Comparison of ENCODE assay signal across 11 mouse cellular contexts in genomic region chr9:49757582-49757981, GRCm38 (mm10). TPM values are rescaled to one million over a fixed set of nuclear protein-coding genes. Genes with fewer than 3 reads are reported as not detected.
DNase-seq lines count a peak whose midpoint lies in the region; ATAC-seq lines count a peak whose summit lies in the region.
"Had no signal": no experiment of that assay in that cellular context is flagged by ENCODE, and none has a peak within 500 bp of the region (broad histone marks: within the 10 kb centered on the region; RNA-seq: fewer than 3 reads in every experiment).

No protein-coding gene starts in this region.

- WGBS in heart, embryonic 13.5 days: 64% methylated on average over 4 of the region's 4 CpGs
- WGBS in embryonic facial prominence, embryonic 14.5 days: 70% methylated on average over 4 of the region's 4 CpGs
- 62% methylated on average over 4 of the region's 4 CpGs for WGBS in midbrain, embryonic 12.5 days
- 73% methylated on average over 4 of the region's 4 CpGs for WGBS in liver, embryonic 12.5 days (ENCODE audit: insufficient replicate concordance)

- intact Hi-C loops in heart, postnatal 10 days (cut with DNase I): no loop called here

- no peaks in the 10 kb centered on the region for H3K27me3 ChIP-seq in heart, embryonic 13.5 days (replicated peaks)
- H3K27me3 ChIP-seq in embryonic facial prominence, embryonic 14.5 days (replicated peaks; ENCODE audit: control insufficient read depth, insufficient read depth, low read length): no peaks in the 10 kb centered on the region
- no peaks in the 10 kb centered on the region for H3K27me3 ChIP-seq in midbrain, embryonic 12.5 days
- H3K27me3 ChIP-seq in liver, embryonic 12.5 days (replicated peaks): no peaks in the 10 kb centered on the region
- H3K27me3 ChIP-seq: liver, embryonic 15.5 days had no signal

- peak overlapping the region; percentile 33; the same call in 1 of the 2 replicates for H3K4me2 ChIP-seq in heart, embryonic 13.5 days
- H3K4me2 ChIP-seq in embryonic facial prominence, embryonic 14.5 days (ENCODE audit: low read depth, low read length): no peak overlapping the region
- no peak overlapping the region for H3K4me2 ChIP-seq in midbrain, embryonic 12.5 days (replicated peaks)
- no peak overlapping the region for H3K4me2 ChIP-seq in liver, embryonic 12.5 days
- H3K4me2 ChIP-seq: liver, embryonic 15.5 days had no signal

- DNase-seq in heart, postnatal 10 days: no peak
- DNase-seq in MN1 (ENCODE audit: low spot score) (peak; percentile 14), adipocyte (ENCODE audit: low spot score) (no peak)
- DNase-seq in embryonic facial prominence, embryonic 14.5 days (ENCODE audit: low spot score): no peak
- DNase-seq in kidney, postnatal 25 days: no peak
- DNase-seq: embryo, embryonic 11 days; kidney, adult 9 months had no signal

- H3K36me3 ChIP-seq in heart, embryonic 13.5 days: no peaks in the 10 kb centered on the region
- H3K36me3 ChIP-seq in embryonic facial prominence, embryonic 14.5 days (ENCODE audit: control insufficient read depth, insufficient read depth, low read length): no peaks in the 10 kb centered on the region
- H3K36me3 ChIP-seq in midbrain, embryonic 12.5 days: no peaks in the 10 kb centered on the region
- no peaks in the 10 kb centered on the region for H3K36me3 ChIP-seq in liver, embryonic 12.5 days
- H3K36me3 ChIP-seq: liver, embryonic 15.5 days had no signal

- H3K27ac ChIP-seq in heart, embryonic 13.5 days (replicated peaks): peak overlapping the region; percentile 53
- H3K27ac ChIP-seq in embryonic facial prominence, embryonic 14.5 days (replicated peaks; ENCODE audit: low read depth, low read length): peak overlapping the region; percentile 12; the same call in 1 of the 2 replicates
- peak overlapping the region; percentile 64 for H3K27ac ChIP-seq in midbrain, embryonic 12.5 days (replicated peaks)
- no peak overlapping the region for H3K27ac ChIP-seq in liver, embryonic 12.5 days
- H3K27ac ChIP-seq: liver, embryonic 15.5 days had no signal

- no peak for ATAC-seq in heart, embryonic 13.5 days (ENCODE audit: extremely low read depth, insufficient number of reproducible peaks, low FRiP score, low TSS enrichment)
- no peak for ATAC-seq in embryonic facial prominence, embryonic 14.5 days (ENCODE audit: low read depth)
- no peak for ATAC-seq in midbrain, embryonic 12.5 days (ENCODE audit: low FRiP score, low read depth)
- no peak for ATAC-seq in liver, embryonic 12.5 days

- H3K4me1 ChIP-seq in heart, embryonic 13.5 days: peaks cover 47% of the 10 kb centered on the region
- H3K4me1 ChIP-seq in embryonic facial prominence, embryonic 14.5 days (ENCODE audit: control insufficient read depth, insufficient read depth, low read length): peaks cover 13% of the 10 kb centered on the region; the same call in 1 of the 2 replicates
- peaks cover 34% of the 10 kb centered on the region for H3K4me1 ChIP-seq in midbrain, embryonic 12.5 days
- H3K4me1 ChIP-seq in liver, embryonic 12.5 days: no peaks in the 10 kb centered on the region
- H3K4me1 ChIP-seq: liver, embryonic 15.5 days had no signal

- H3K9me3 ChIP-seq in heart, embryonic 13.5 days: no peaks in the 10 kb centered on the region
- no peaks in the 10 kb centered on the region for H3K9me3 ChIP-seq in embryonic facial prominence, embryonic 14.5 days (ENCODE audit: control insufficient read depth, low read length)
- no peaks in the 10 kb centered on the region for H3K9me3 ChIP-seq in midbrain, embryonic 12.5 days
- H3K9me3 ChIP-seq in liver, embryonic 12.5 days (replicated peaks): no peaks in the 10 kb centered on the region
- H3K9me3 ChIP-seq: liver, embryonic 15.5 days had no signal

- H3K9ac ChIP-seq in heart, embryonic 13.5 days: no peak overlapping the region
- H3K9ac ChIP-seq in embryonic facial prominence, embryonic 14.5 days (ENCODE audit: low read depth, low read length): no peak overlapping the region
- H3K9ac ChIP-seq in midbrain, embryonic 12.5 days (replicated peaks): no peak overlapping the region
- no peak overlapping the region for H3K9ac ChIP-seq in liver, embryonic 12.5 days
- H3K9ac ChIP-seq: liver, embryonic 15.5 days had no signal

- no peak overlapping the region for H3K4me3 ChIP-seq in heart, embryonic 13.5 days
- no peak overlapping the region for H3K4me3 ChIP-seq in embryonic facial prominence, embryonic 14.5 days (ENCODE audit: low read depth, low read length)
- no peak overlapping the region for H3K4me3 ChIP-seq in midbrain, embryonic 12.5 days
- H3K4me3 ChIP-seq in liver, embryonic 12.5 days: no peak overlapping the region
- H3K4me3 ChIP-seq: liver, embryonic 15.5 days had no signal

RNA-seq across cellular contexts. Expression of gene Ncam1, which starts 41.1 kb away (rescaled TPM):
- 74.7 and 80.2 TPM in 2 replicates for polyA plus RNA-seq in heart, embryonic 13.5 days (2015; fragmentation: Nextera tagmentation; extraction: Ambion mirVana)
- 10 to 100 TPM; 28.3 to 29.5 TPM for total RNA-seq in heart, postnatal 10 days (2021)
- 101 and 104 TPM in 2 replicates for polyA plus RNA-seq in embryonic facial prominence, embryonic 14.5 days (2014; fragmentation: Nextera tagmentation; extraction: Ambion mirVana)
- polyA plus RNA-seq in midbrain, embryonic 12.5 days (2016; fragmentation: Nextera tagmentation; extraction: Ambion mirVana): 208 and 228 TPM in 2 replicates
- 8.5 and 10.3 TPM in 2 replicates for polyA plus RNA-seq in liver, embryonic 12.5 days (2016; fragmentation: Nextera tagmentation; extraction: Ambion mirVana)
